Mouse (Mus musculus) intestine, embryonic 14.5 days (tissue): ENCODE data around the gene Rbm18. TPM values are rescaled to one million over a fixed set of nuclear protein-coding genes. Genes with fewer than 3 reads are reported as not detected.

ENCODE experiments used
- ATAC-seq: fragments of 200-750 bp; cut with Nextera tagmentation; replicated peaks from 2 replicates; pipeline ENCODE4 v1.8.0; 2017; ENCODE audit warnings: low read depth, moderate number of reproducible peaks, moderate TSS enrichment, moderate library complexity; ENCODE audit not compliant: low FRiP score, low TSS enrichment
- DNase-seq: peaks from one replicate; pipeline ENCODE4 v3.0.0-alpha.2; 2018; ENCODE audit warnings: low spot score
- H3K27ac ChIP-seq: fragments of 300-500 bp; sonication (generic); 2 replicates; pipeline ENCODE4 v1.5.1; 2014; ENCODE audit warnings: low read depth, mild to moderate bottlenecking, control low read depth
- H3K27me3 ChIP-seq: fragments of 300-500 bp; sonication (generic); replicated peaks from 2 replicates; pipeline ENCODE4 v1.6.1; 2014; ENCODE audit warnings: low read length, control low read depth; ENCODE audit not compliant: control insufficient read depth, insufficient read depth
- H3K36me3 ChIP-seq: fragments of 300-500 bp; sonication (generic); 2 replicates; pipeline ENCODE4 v1.6.1; 2014; ENCODE audit warnings: low read length, control low read depth; ENCODE audit not compliant: control insufficient read depth, insufficient read depth
- H3K4me1 ChIP-seq: fragments of 300-500 bp; sonication (generic); replicated peaks from 2 replicates; pipeline ENCODE4 v1.6.1; 2014; ENCODE audit warnings: low read length, control low read depth, mixed read lengths; ENCODE audit not compliant: control insufficient read depth, insufficient read depth
- H3K4me2 ChIP-seq: fragments of 300-500 bp; sonication (generic); 2 replicates; pipeline ENCODE4 v1.6.1; 2014; ENCODE audit warnings: low read length
- H3K4me3 ChIP-seq: fragments of 300-500 bp; sonication (generic); 2 replicates; pipeline ENCODE4 v1.5.1; 2014; ENCODE audit warnings: low read depth, low read length, control low read depth, mixed read lengths
- H3K9ac ChIP-seq: fragments of 300-500 bp; sonication (generic); 2 replicates; pipeline ENCODE4 v1.6.1; 2014; ENCODE audit warnings: mild to moderate bottlenecking, low read length
- H3K9me3 ChIP-seq: fragments of 300-500 bp; sonication (generic); 2 replicates; pipeline ENCODE4 v1.6.1; 2016; ENCODE audit warnings: low read length, control low read depth; ENCODE audit not compliant: control insufficient read depth
- WGBS: fragments of 180-500 bp; shearing (Covaris S2); extraction: QIAGEN DNeasy Blood & Tissue Kit; methylation state at CpG from one replicate; pipeline ENCODE4 v1.1.7; 2014; 5-methylcytosine and 5-hydroxymethylcytosine counted together
- polyA plus RNA-seq: library from polyadenylated mRNA; unstranded; fragments of >200 nt; fragmentation: Nextera tagmentation; extraction: Ambion mirVana; gene quantifications from 2 replicates; pipeline ENCODE4 v1.2.1, GENCODE M21; 2014

Gene Rbm18
- polyA plus RNA-seq, 1 experiment from 2014 or later = 63.3 TPM

GRCm38 (mm10) chr2:36127973-36128372 is 8.6 kb downstream of the Rbm18 start:
- H3K4me3 ChIP-seq = no peak overlapping the region
- no peak for ATAC-seq

GRCm38 (mm10) chr2:36126795-36127429 is 9.7 kb downstream of the Rbm18 start:
- Histone ChIP-seq H3K36me3 (peaks cover 80% of the 10 kb centered on the region), H3K4me1 (no peaks in the 10 kb centered on the region), H3K27me3 (no peaks in the 10 kb centered on the region), H3K4me2 (no peak overlapping the region), H3K9me3 (no peaks in the 10 kb centered on the region), H3K4me3 (no peak overlapping the region), H3K27ac (no peak overlapping the region), H3K9ac (no peak overlapping the region)
- ATAC-seq (no peak), DNase-seq (no peak)
- 85% methylated on average over 9 of the region's 9 CpGs for WGBS

More at GRCm38 (mm10) chr2:36127973-36128372, 8.6 kb downstream of the Rbm18 start:
- Histone ChIP-seq H3K27me3 (no peaks in the 10 kb centered on the region), H3K9me3 (no peaks in the 10 kb centered on the region), H3K9ac (no peak overlapping the region), H3K36me3 (peaks cover 79% of the 10 kb centered on the region), H3K4me2 (no peak overlapping the region), H3K27ac (no peak overlapping the region), H3K4me1 (no peaks in the 10 kb centered on the region)
- WGBS = 72% methylated on average over 4 of the region's 4 CpGs
- no peak for DNase-seq

- ATAC-seq (no peak), DNase-seq (no peak)
- peaks cover 21% of the 10 kb centered on the region for H3K36me3 ChIP-seq
- no peaks in the 10 kb centered on the region for H3K4me1 ChIP-seq
- H3K9me3 ChIP-seq = no peaks in the 10 kb centered on the region
- 71% methylated on average over 3 of the region's 3 CpGs for WGBS
- H3K27me3 ChIP-seq = peaks cover 38% of the 10 kb centered on the region
- no peak overlapping the region for H3K4me2 ChIP-seq
- H3K27ac ChIP-seq = no peak overlapping the region
- H3K9ac ChIP-seq = no peak overlapping the region
- no peak overlapping the region for H3K4me3 ChIP-seq
Observed at GRCm38 (mm10) chr2:36112632-36113031, 23.9 kb downstream of the Rbm18 start.

GRCm38 (mm10) chr2:36108615-36109014 is 28.0 kb downstream of the Rbm18 start:
- no peak for ATAC-seq
- H3K9me3 ChIP-seq = no peaks in the 10 kb centered on the region
- peaks cover 2% of the 10 kb centered on the region; the same call in 1 of the 2 replicates for H3K4me1 ChIP-seq
- H3K4me2 ChIP-seq = no peak overlapping the region
- DNase-seq = no peak
- WGBS = 12% methylated on average over 7 of the region's 7 CpGs
- H3K27ac ChIP-seq = no peak overlapping the region
- no peak overlapping the region for H3K4me3 ChIP-seq
- no peaks in the 10 kb centered on the region for H3K36me3 ChIP-seq
- no peak overlapping the region for H3K9ac ChIP-seq
- peaks cover 78% of the 10 kb centered on the region for H3K27me3 ChIP-seq

GRCm38 (mm10) chr2:36104956-36105741 is 31.4 kb downstream of the Rbm18 start, which contains the start of gene Lhx6:
Gene Lhx6, minus strand, starts transcription at chr2:36105408.
- Histone ChIP-seq H3K4me1 (peaks cover 6% of the 10 kb centered on the region), H3K36me3 (no peaks in the 10 kb centered on the region), H3K9ac (no peak within 1 kb of the TSS), H3K27ac (no peak within 1 kb of the TSS), H3K4me2 (peak within 1 kb of the TSS; percentile 56), H3K27me3 (peaks cover 99% of the 10 kb centered on the region), H3K9me3 (no peaks in the 10 kb centered on the region), H3K4me3 (peak within 1 kb of the TSS; percentile 32)
- DNase-seq (peak; percentile 63), ATAC-seq (no peak)
- WGBS = 1% methylated on average over 50 of the region's 58 CpGs

GRCm38 (mm10) chr2:36104436-36104955 is 32.1 kb downstream of the Rbm18 start:
- Histone ChIP-seq H3K4me3 (peak overlapping the region; percentile 32), H3K9me3 (no peaks in the 10 kb centered on the region), H3K27me3 (peaks cover 99% of the 10 kb centered on the region), H3K4me1 (peaks cover 6% of the 10 kb centered on the region), H3K9ac (no peak overlapping the region), H3K36me3 (no peaks in the 10 kb centered on the region), H3K4me2 (peak overlapping the region; percentile 56), H3K27ac (no peak overlapping the region)
- DNase-seq (peak; percentile 80), ATAC-seq (no peak)
- WGBS = under 1% methylated on average over 32 of the region's 32 CpGs

- DNase-seq (peak; percentile 75), ATAC-seq (no peak)
- H3K4me1 ChIP-seq = peaks cover 6% of the 10 kb centered on the region
- H3K9me3 ChIP-seq = no peaks in the 10 kb centered on the region
- peak overlapping the region; percentile 34 for H3K4me2 ChIP-seq
- no peak overlapping the region for H3K9ac ChIP-seq
- H3K4me3 ChIP-seq = peak overlapping the region; percentile 12; the same call in 1 of the 2 replicates
- H3K36me3 ChIP-seq = no peaks in the 10 kb centered on the region
- H3K27ac ChIP-seq = no peak overlapping the region
- peaks cover 99% of the 10 kb centered on the region for H3K27me3 ChIP-seq
- WGBS = 1% methylated on average over 38 of the region's 38 CpGs
Observed at GRCm38 (mm10) chr2:36103555-36104367, 32.8 kb downstream of the Rbm18 start.

GRCm38 (mm10) chr2:36103069-36103554 is 33.5 kb downstream of the Rbm18 start:
- H3K4me2 ChIP-seq = peak overlapping the region; percentile 34
- no peaks in the 10 kb centered on the region for H3K36me3 ChIP-seq
- H3K27ac ChIP-seq = no peak overlapping the region
- peaks cover 6% of the 10 kb centered on the region for H3K4me1 ChIP-seq
- no peak overlapping the region for H3K9ac ChIP-seq
- no peaks in the 10 kb centered on the region for H3K9me3 ChIP-seq
- no peak for DNase-seq
- peak overlapping the region; percentile 12 for H3K4me3 ChIP-seq
- WGBS = 4% methylated on average over 21 of the region's 21 CpGs
- H3K27me3 ChIP-seq = peaks cover 100% of the 10 kb centered on the region
- no peak for ATAC-seq
